Mouse (Mus musculus) 3T3-L1 (cell line): Measurements from ENCODE around the gene Tmem120b.

Source experiments
- DNase-seq: peaks from one replicate; pipeline ENCODE4 v3.0.0-alpha.2; 2015; ENCODE audit warnings: low read depth, low spot score

The Tmem120b gene

GRCm38 (mm10) chr5:123140694-123141554, 72.7 kb downstream of the Tmem120b start:
- DNase-seq: peak; percentile 97

- no peak for DNase-seq
Measured at GRCm38 (mm10) chr5:123141555-123142160, 73.4 kb downstream of the Tmem120b start.

GRCm38 (mm10) chr5:123142161-123143157, 74.2 kb downstream of the Tmem120b start, which contains the start of gene Setd1b:
Gene Setd1b (plus strand): TSS chr5:123142193.
- peak; percentile 56 for DNase-seq

DNA sequence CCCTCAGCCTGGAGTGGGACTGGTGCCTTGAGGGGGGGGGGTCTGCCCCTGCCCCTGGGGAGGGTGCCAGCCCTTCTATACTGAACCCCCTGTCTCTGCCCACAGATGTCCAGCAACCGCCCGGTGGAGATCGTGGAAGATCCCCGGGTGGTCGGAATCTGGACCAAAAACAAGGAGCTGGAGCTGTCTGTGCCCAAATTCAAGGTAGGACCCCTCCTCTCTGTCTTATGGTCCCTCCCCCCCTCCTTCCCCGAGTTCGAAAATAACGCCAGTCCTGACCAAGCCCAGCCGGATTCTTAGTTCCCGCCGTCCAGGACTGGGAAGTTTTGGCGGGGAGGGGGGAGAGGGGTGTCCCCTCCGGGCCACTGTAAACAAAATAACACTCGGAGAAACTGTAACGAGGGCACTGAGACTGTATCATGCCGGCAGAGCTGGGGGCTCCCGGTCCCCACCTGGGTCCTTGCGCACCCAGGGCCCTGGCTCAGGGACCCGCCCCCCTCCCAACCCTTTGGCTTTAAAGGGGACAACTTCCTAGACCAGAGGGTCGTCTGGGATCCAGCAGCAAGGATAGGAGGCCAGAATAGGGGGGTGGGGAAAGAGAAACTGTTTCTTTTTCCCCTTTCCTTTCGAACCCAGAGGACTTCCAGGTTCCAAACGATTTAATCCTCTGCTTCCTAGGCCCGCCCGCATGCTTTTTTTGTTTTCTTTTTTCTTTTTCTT, 75.2 kb downstream of the Tmem120b start:
- peak; percentile 81 for DNase-seq

DNA sequence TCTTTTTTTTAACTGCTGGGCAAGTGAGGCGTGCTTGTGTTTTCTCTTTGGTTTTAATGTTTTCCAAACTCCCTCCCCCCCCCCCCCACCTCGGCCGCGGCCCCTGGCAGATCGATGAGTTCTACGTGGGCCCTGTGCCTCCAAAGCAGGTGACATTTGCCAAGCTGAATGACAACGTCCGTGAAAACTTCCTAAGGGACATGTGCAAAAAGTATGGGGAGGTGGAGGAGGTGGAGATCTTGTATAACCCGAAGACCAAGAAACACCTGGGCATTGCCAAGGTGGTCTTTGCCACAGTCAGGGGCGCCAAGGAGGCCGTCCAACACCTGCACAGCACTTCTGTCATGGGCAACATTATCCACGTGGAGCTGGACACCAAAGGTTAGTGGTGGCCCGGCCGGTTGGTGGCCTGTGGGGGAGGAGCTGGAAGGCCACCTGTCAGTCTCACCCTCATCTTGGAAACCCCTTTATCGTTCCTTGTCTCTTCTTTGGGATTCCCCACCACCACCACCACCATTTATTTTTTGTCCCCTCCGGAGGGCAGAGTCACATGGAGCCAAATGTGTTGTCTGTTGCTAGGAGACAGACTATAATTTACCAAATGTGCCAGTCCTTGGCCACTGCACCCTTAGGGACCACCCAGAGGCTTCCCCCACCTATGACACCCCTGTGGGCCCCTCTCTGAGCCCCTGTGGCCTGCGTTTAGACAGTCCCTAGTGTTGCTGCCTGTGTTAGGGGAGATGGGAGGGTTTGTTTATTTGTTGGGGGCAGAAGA, 75.9 kb downstream of the Tmem120b start:
- DNase-seq: no peak

DNA sequence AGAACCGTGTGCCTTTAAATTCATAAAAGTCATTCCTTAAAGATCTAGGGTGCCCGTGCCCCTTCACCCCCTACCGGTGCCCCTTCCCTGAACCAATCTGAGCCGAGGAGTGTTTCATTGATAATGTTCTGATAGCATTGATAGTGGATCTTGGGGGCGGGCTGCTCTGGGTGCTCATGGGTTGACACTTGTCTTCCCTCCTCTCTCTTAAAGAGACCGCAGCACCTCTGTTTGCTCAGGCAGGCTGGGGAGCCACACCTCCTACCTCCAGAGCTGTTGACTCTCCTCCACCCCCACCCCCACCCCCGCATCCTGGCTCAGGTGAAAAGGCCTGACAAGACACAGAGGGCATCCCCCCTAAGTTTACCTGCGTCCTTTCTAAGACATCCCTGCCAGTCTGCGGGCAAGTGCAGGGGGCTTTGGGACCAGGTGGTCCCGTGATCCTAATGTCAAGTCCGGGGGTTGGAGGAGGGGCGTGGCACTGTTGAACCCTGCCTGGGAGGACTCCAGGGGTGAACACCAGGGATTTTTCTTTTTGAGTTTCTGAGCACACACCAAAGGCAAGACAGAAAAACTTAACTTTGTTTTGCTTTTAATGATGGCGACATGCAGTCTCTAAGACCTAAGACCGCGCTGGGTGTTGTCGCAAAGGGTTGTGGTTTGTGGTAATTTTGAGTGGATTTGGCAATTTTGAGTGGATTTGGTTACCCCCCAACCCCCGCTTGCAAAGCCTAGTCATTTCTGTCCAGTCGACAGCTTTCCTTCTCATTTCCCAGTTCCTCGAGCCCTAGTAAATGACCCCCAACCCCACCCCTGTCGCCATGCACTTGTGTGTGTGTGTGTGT, 76.8 kb downstream of the Tmem120b start:
- DNase-seq: no peak

GRCm38 (mm10) chr5:123146357-123146756, 78.1 kb downstream of the Tmem120b start:
- DNase-seq: no peak

GRCm38 (mm10) chr5:123147569-123147968, 79.4 kb downstream of the Tmem120b start:
- no peak for DNase-seq

- no peak for DNase-seq
Measured at GRCm38 (mm10) chr5:123148073-123148722, 80.0 kb downstream of the Tmem120b start.

GRCm38 (mm10) chr5:123149451-123150400, 81.5 kb downstream of the Tmem120b start:
- peak; percentile 94 for DNase-seq

- DNase-seq: no peak
Measured at GRCm38 (mm10) chr5:123150641-123151040, 82.4 kb downstream of the Tmem120b start.

GRCm38 (mm10) chr5:123151077-123151476, 82.9 kb downstream of the Tmem120b start:
- no peak for DNase-seq

DNA sequence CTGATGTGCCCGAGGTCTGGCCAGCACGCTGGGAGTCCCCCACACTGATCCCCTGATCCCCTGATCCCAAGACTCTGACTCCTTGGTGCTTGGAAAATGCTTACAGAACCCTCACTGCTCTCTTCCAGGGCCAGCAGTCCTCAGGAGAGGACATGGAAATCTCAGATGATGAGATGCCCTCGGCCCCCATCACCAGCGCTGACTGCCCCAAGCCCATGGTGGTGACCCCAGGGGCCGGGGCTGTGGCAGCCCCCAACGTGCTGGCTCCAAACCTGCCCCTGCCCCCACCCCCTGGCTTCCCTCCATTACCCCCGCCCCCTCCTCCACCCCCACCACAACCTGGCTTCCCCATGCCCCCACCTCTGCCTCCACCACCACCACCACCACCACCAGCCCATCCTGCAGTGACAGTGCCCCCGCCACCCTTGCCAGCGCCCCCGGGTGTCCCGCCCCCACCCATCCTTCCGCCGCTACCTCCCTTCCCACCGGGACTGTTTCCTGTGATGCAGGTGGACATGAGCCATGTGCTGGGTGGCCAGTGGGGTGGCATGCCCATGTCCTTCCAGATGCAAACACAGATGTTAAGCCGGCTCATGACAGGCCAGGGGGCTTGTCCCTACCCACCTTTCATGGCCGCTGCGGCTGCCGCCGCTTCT, 83.6 kb downstream of the Tmem120b start:
- no peak for DNase-seq

DNA sequence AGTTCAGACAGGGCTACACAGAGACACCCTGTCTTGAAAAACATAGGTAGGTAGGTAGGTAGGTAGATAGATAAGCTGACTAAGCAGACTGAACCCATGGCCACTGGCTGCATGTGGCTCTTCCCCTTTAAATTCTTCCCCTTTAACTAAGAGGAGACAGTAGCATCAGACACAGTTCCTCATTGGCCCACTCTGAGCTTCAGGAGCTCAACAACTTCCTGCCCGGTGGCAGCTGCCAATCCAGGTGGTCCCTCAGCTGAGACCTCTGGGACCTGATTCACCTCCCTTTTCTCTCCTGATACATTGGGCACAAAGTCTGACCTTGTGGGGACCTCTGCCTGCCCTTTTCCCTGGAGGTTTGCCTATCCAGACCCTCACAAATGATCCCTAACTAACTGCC, 84.7 kb downstream of the Tmem120b start:
- no peak for DNase-seq

DNA sequence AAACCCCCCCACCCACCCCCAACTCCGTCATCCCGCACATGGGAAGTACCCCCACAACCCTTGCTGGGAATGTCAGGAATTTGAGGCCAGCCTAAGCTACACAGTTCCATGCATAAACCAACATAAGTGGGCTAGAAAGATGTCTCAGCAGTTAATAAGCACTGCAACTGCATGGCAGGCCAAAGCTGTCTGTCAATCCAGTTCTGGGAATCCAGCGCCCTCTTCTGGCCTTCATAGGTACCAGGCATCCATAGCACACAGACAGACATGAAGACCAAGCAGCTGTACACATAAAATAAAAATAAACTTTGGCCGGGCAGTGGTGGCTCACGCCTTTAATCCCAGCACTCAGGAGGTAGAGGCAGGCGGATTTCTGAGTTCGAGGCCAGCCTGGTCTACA, 87.2 kb downstream of the Tmem120b start:
- peak; percentile 93 for DNase-seq

DNA sequence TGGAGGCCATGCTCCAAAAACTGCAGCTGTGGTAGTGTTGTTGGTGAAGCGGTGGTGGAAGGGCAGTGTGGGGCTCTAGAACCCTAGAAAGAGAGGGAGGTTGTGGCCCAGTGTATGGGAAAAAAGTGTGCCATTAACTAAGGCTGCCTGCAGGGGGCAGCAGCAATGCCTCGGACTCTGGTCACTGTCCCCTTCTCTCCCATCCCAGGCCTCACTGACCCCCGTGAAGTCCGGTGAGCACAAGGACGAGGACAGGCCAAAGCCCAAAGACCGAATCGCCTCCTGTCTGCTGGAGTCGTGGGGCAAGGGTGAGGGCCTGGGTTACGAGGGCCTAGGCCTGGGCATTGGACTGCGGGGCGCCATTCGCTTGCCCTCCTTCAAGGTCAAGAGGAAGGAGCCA, 88.5 kb downstream of the Tmem120b start:
- DNase-seq: peak; percentile 53

- no peak for DNase-seq
Measured at GRCm38 (mm10) chr5:123157972-123158371, 89.8 kb downstream of the Tmem120b start.
